Mouse (Mus musculus): ENCODE results near the gene Ctdnep1. TPM values are rescaled to one million over a fixed set of nuclear protein-coding genes. Genes with fewer than 3 reads are reported as not detected.
"Not testable (repeated sequence)": the region's sequence is repeated elsewhere in the genome, so short reads cannot be mapped to it uniquely, and the experiment has no call there.

The Ctdnep1 gene
- total RNA-seq, 2 experiments from 2014 or later: 132 to 144 TPM

GRCm38 (mm10) chr11:69950807-69951459 is 30.0 kb upstream of the Ctdnep1 start:
- peak; percentile 38 for DNase-seq

- no peak for DNase-seq
Observed at GRCm38 (mm10) chr11:69952274-69952673, 28.7 kb upstream of the Ctdnep1 start.

GRCm38 (mm10) chr11:69953267-69953915 is 27.6 kb upstream of the Ctdnep1 start:
- no peak for DNase-seq

- DNase-seq: not testable (repeated sequence)
Observed at GRCm38 (mm10) chr11:69955618-69956017, 25.3 kb upstream of the Ctdnep1 start.

GRCm38 (mm10) chr11:69956218-69956617 is 24.7 kb upstream of the Ctdnep1 start:
- no peak for DNase-seq

- no peak for DNase-seq
Observed at GRCm38 (mm10) chr11:69960616-69961015, 20.3 kb upstream of the Ctdnep1 start.

GRCm38 (mm10) chr11:69961841-69962240 is 19.1 kb upstream of the Ctdnep1 start:
- no peak for DNase-seq

- no peak for DNase-seq
Observed at GRCm38 (mm10) chr11:69964650-69965270, 16.2 kb upstream of the Ctdnep1 start, which contains the start of gene Cldn7. TSS of gene Cldn7 (plus strand) at chr11:69964779.

GRCm38 (mm10) chr11:69965271-69966005 is 15.5 kb upstream of the Ctdnep1 start:
- DNase-seq: no peak

- DNase-seq: peak; percentile 48
Observed at GRCm38 (mm10) chr11:69966006-69966859, 14.7 kb upstream of the Ctdnep1 start.

- DNase-seq: no peak
Observed at GRCm38 (mm10) chr11:69966860-69967517, 14.0 kb upstream of the Ctdnep1 start.

- DNase-seq: no peak
Observed at GRCm38 (mm10) chr11:69968793-69969192, 12.2 kb upstream of the Ctdnep1 start.

GRCm38 (mm10) chr11:69970222-69970621 is 10.7 kb upstream of the Ctdnep1 start:
- DNase-seq: no peak

- no peak for DNase-seq
Observed at GRCm38 (mm10) chr11:69970775-69971174, 10.2 kb upstream of the Ctdnep1 start.

- no peak for DNase-seq
Observed at GRCm38 (mm10) chr11:69974907-69975306, 6.0 kb upstream of the Ctdnep1 start.

- no peak for DNase-seq
Observed at GRCm38 (mm10) chr11:69976271-69976670, 4.7 kb upstream of the Ctdnep1 start.

- DNase-seq: no peak
Observed at GRCm38 (mm10) chr11:69979827-69980195, 1.1 kb upstream of the Ctdnep1 start.

- DNase-seq: peak; percentile 99
Observed at GRCm38 (mm10) chr11:69980196-69981140, 488 bp upstream of the Ctdnep1 start.

GRCm38 (mm10) chr11:69982225-69982624 is 1.3 kb downstream of the Ctdnep1 start, which contains the start of gene Elp5:
TSS of gene Elp5 (minus strand) at chr11:69982517.
- no peak for DNase-seq

- DNase-seq: peak; percentile 56
Observed at GRCm38 (mm10) chr11:69982877-69983276, 1.9 kb downstream of the Ctdnep1 start.
